Mouse (Mus musculus): ENCODE measurements at regions not wholly inside any gene's neighbourhood (a gene's known extent, or its start where the extent isn't known, plus 50 kb on each side); places are given as distances from the start of the nearest gene placed in this dataset.
A peak's percentile ranks its signal among the peaks of the same experiment; 100 is the strongest.
"Not testable (repeated sequence)": the region's sequence is repeated elsewhere in the genome, so short reads cannot be mapped to it uniquely, and the experiment has no call there.

- DNase-seq (ENCODE audit: low read depth, low spot score); H3K27me3 ChIP-seq (ENCODE audit: control insufficient read depth, insufficient read depth, low read length, poor library complexity, severe bottlenecking); H3K36me3 ChIP-seq (ENCODE audit: control insufficient read depth, insufficient read depth, low read length, poor library complexity, severe bottlenecking): not testable (repeated sequence)
Observed at GRCm38 (mm10) chr10:51397016-51397415, 83.4 kb upstream of the Gm49339 start.

- Histone ChIP-seq H3K27me3 (ENCODE audit: control insufficient read depth, insufficient read depth, low read length, poor library complexity, severe bottlenecking) (no peaks in the 10 kb centered on the region), H3K36me3 (ENCODE audit: control insufficient read depth, insufficient read depth, low read length, poor library complexity, severe bottlenecking) (no peaks in the 10 kb centered on the region)
- peak; percentile 79 for DNase-seq (ENCODE audit: low read depth, low spot score)
Observed at GRCm38 (mm10) chr10:51405141-51405540, 75.3 kb upstream of the Gm49339 start.

- DNase-seq (ENCODE audit: low read depth, low spot score), result peak; percentile 50
- no peaks in the 10 kb centered on the region for H3K36me3 ChIP-seq (ENCODE audit: control insufficient read depth, insufficient read depth, low read length, poor library complexity, severe bottlenecking)
- no peaks in the 10 kb centered on the region for H3K27me3 ChIP-seq (ENCODE audit: control insufficient read depth, insufficient read depth, low read length, poor library complexity, severe bottlenecking)
Observed at GRCm38 (mm10) chr10:51412795-51413194, 67.6 kb upstream of the Gm49339 start.

- Histone ChIP-seq H3K36me3 (ENCODE audit: control insufficient read depth, insufficient read depth, low read length, poor library complexity, severe bottlenecking) (no peaks in the 10 kb centered on the region), H3K27me3 (ENCODE audit: control insufficient read depth, insufficient read depth, low read length, poor library complexity, severe bottlenecking) (no peaks in the 10 kb centered on the region)
- peak; percentile 77 for DNase-seq (ENCODE audit: low read depth, low spot score)
Observed at GRCm38 (mm10) chr10:51414512-51414911, 65.9 kb upstream of the Gm49339 start.

- no peaks in the 10 kb centered on the region for H3K36me3 ChIP-seq (ENCODE audit: control insufficient read depth, insufficient read depth, low read length, poor library complexity, severe bottlenecking)
- no peak for DNase-seq (ENCODE audit: low read depth, low spot score)
- no peaks in the 10 kb centered on the region for H3K27me3 ChIP-seq (ENCODE audit: control insufficient read depth, insufficient read depth, low read length, poor library complexity, severe bottlenecking)
Observed at GRCm38 (mm10) chr10:51416723-51417122, 63.7 kb upstream of the Gm49339 start.

- Histone ChIP-seq H3K36me3 (ENCODE audit: control insufficient read depth, insufficient read depth, low read length, poor library complexity, severe bottlenecking) (no peaks in the 10 kb centered on the region), H3K27me3 (ENCODE audit: control insufficient read depth, insufficient read depth, low read length, poor library complexity, severe bottlenecking) (no peaks in the 10 kb centered on the region)
- DNase-seq (ENCODE audit: low read depth, low spot score), result no peak
Observed at GRCm38 (mm10) chr10:51417221-51417911, 63.0 kb upstream of the Gm49339 start.

GRCm38 (mm10) chr10:51418550-51418949 is 61.9 kb upstream of the Gm49339 start:
- Histone ChIP-seq H3K27me3 (ENCODE audit: control insufficient read depth, insufficient read depth, low read length, poor library complexity, severe bottlenecking) (no peaks in the 10 kb centered on the region), H3K36me3 (ENCODE audit: control insufficient read depth, insufficient read depth, low read length, poor library complexity, severe bottlenecking) (no peaks in the 10 kb centered on the region)
- DNase-seq (ENCODE audit: low read depth, low spot score), result no peak

GRCm38 (mm10) chr10:51422501-51422900 is 57.9 kb upstream of the Gm49339 start:
- no peaks in the 10 kb centered on the region for H3K27me3 ChIP-seq (ENCODE audit: control insufficient read depth, insufficient read depth, low read length, poor library complexity, severe bottlenecking)
- no peaks in the 10 kb centered on the region for H3K36me3 ChIP-seq (ENCODE audit: control insufficient read depth, insufficient read depth, low read length, poor library complexity, severe bottlenecking)
- DNase-seq (ENCODE audit: low read depth, low spot score), result peak; percentile 56
